Mouse (Mus musculus) limb, embryonic 10.5 days (tissue): Measurements from ENCODE around the gene Arpc1a. TPM values are rescaled to one million over a fixed set of nuclear protein-coding genes. Genes with fewer than 3 reads are reported as not detected.
"Not testable (repeated sequence)": the region's sequence is repeated elsewhere in the genome, so short reads cannot be mapped to it uniquely, and the experiment has no call there.

Experiments used
- DNase-seq: peaks from one replicate; pipeline ENCODE4 v3.0.0-alpha.2; 2017; ENCODE audit warnings: low spot score
- H3K27ac ChIP-seq: fragments of 300-500 bp; sonication (generic); 2 replicates; pipeline ENCODE4 v1.5.1; 2016; ENCODE audit warnings: mild to moderate bottlenecking
- H3K27me3 ChIP-seq: fragments of 300-500 bp; sonication (generic); 2 replicates; pipeline ENCODE4 v1.6.1; 2016; ENCODE audit warnings: low read depth, mild to moderate bottlenecking; ENCODE audit not compliant: poor library complexity, severe bottlenecking
- H3K36me3 ChIP-seq: fragments of 300-500 bp; sonication (generic); 2 replicates; pipeline ENCODE4 v1.6.1; 2016; ENCODE audit warnings: mild to moderate bottlenecking, moderate library complexity
- H3K4me1 ChIP-seq: fragments of 300-500 bp; sonication (generic); 2 replicates; pipeline ENCODE4 v1.6.1; 2016
- H3K4me3 ChIP-seq: fragments of 300-500 bp; sonication (generic); 2 replicates; pipeline ENCODE4 v1.5.1; 2016; ENCODE audit warnings: mild to moderate bottlenecking, moderate library complexity
- H3K9me3 ChIP-seq: fragments of 300-500 bp; sonication (generic); replicated peaks from 2 replicates; pipeline ENCODE4 v1.6.1; 2016; ENCODE audit warnings: mild to moderate bottlenecking
- WGBS: fragments of 180-500 bp; shearing (Covaris S2); methylation state at CpG from one replicate; pipeline ENCODE4 v1.1.7; 2016; 5-methylcytosine and 5-hydroxymethylcytosine counted together
- polyA plus RNA-seq: library from polyadenylated mRNA; unstranded; fragments of >200 nt; fragmentation: Nextera tagmentation; extraction: Ambion mirVana; gene quantifications from 2 replicates; pipeline ENCODE4 v1.2.1, GENCODE M21; 2016

Gene Arpc1a
- polyA plus RNA-seq, result 111 and 125 TPM in 2 replicates

GRCm38 (mm10) chr5:145083632-145084451, at the start of gene Arpc1a, which contains the start of gene Kpna7:
TSS of gene Arpc1a (plus strand) at chr5:145083830.
TSS of gene Kpna7 (minus strand) at chr5:145084030.
- Histone ChIP-seq H3K4me3 (peak within 1 kb of the TSS; percentile 85), H3K4me1 (peaks cover 12% of the 10 kb centered on the region), H3K9me3 (no peaks in the 10 kb centered on the region), H3K36me3 (peaks cover 30% of the 10 kb centered on the region), H3K27me3 (no peaks in the 10 kb centered on the region), H3K27ac (peak within 1 kb of the TSS; percentile 87)
- WGBS, result under 1% methylated on average over 54 of the region's 54 CpGs
- peak; percentile 98 for DNase-seq

- H3K27me3 ChIP-seq, result no peaks in the 10 kb centered on the region
- no peaks in the 10 kb centered on the region for H3K36me3 ChIP-seq
- H3K9me3 ChIP-seq, result no peaks in the 10 kb centered on the region
- H3K4me3 ChIP-seq, result no peak overlapping the region
- H3K4me1 ChIP-seq, result no peaks in the 10 kb centered on the region
- DNase-seq, result no peak
- 47% methylated on average over 4 of the region's 4 CpGs for WGBS
- H3K27ac ChIP-seq, result no peak overlapping the region
Measured at GRCm38 (mm10) chr5:145041628-145042027, 42.0 kb upstream of the Arpc1a start.

- not testable (repeated sequence) for DNase-seq, H3K9me3 ChIP-seq, H3K27me3 ChIP-seq, H3K36me3 ChIP-seq, H3K4me3 ChIP-seq, H3K4me1 ChIP-seq, H3K27ac ChIP-seq
- WGBS, result 73% methylated on average over 3 of the region's 3 CpGs
Measured at GRCm38 (mm10) chr5:145042690-145043089, 40.9 kb upstream of the Arpc1a start, which contains the start of gene 1700018F24Rik. TSS of gene 1700018F24Rik (plus strand) at chr5:145042990.

- not testable (repeated sequence) for DNase-seq, H3K27me3 ChIP-seq, H3K36me3 ChIP-seq, H3K4me3 ChIP-seq, H3K27ac ChIP-seq, H3K4me1 ChIP-seq, H3K9me3 ChIP-seq
- 71% methylated on average over 3 of the region's 3 CpGs for WGBS
Measured at GRCm38 (mm10) chr5:145054187-145054586, 29.4 kb upstream of the Arpc1a start.

- Histone ChIP-seq H3K36me3 (no peaks in the 10 kb centered on the region), H3K27me3 (no peaks in the 10 kb centered on the region), H3K27ac (no peak overlapping the region), H3K4me1 (no peaks in the 10 kb centered on the region), H3K9me3 (no peaks in the 10 kb centered on the region), H3K4me3 (no peak overlapping the region)
- DNase-seq, result no peak
- WGBS, result 87% methylated on average over 8 of the region's 8 CpGs
Measured at GRCm38 (mm10) chr5:145057907-145058306, 25.7 kb upstream of the Arpc1a start.

- 90% methylated on average over 7 of the region's 7 CpGs for WGBS
- Histone ChIP-seq H3K4me1 (no peaks in the 10 kb centered on the region), H3K27me3 (no peaks in the 10 kb centered on the region), H3K4me3 (no peak overlapping the region), H3K9me3 (no peaks in the 10 kb centered on the region), H3K36me3 (no peaks in the 10 kb centered on the region), H3K27ac (no peak overlapping the region)
- no peak for DNase-seq
Measured at GRCm38 (mm10) chr5:145058722-145059121, 24.9 kb upstream of the Arpc1a start.

GRCm38 (mm10) chr5:145059524-145059923, 24.1 kb upstream of the Arpc1a start:
- H3K4me3 ChIP-seq, result no peak overlapping the region
- H3K27ac ChIP-seq, result no peak overlapping the region
- 86% methylated on average over 2 of the region's 2 CpGs for WGBS
- H3K36me3 ChIP-seq, result no peaks in the 10 kb centered on the region
- no peak for DNase-seq
- no peaks in the 10 kb centered on the region for H3K4me1 ChIP-seq
- H3K27me3 ChIP-seq, result no peaks in the 10 kb centered on the region
- no peaks in the 10 kb centered on the region for H3K9me3 ChIP-seq

GRCm38 (mm10) chr5:145064765-145065340, 18.8 kb upstream of the Arpc1a start:
- Histone ChIP-seq H3K9me3 (no peaks in the 10 kb centered on the region), H3K27ac (no peak overlapping the region), H3K4me3 (no peak overlapping the region), H3K36me3 (no peaks in the 10 kb centered on the region), H3K4me1 (no peaks in the 10 kb centered on the region), H3K27me3 (no peaks in the 10 kb centered on the region)
- DNase-seq, result no peak
- 94% methylated on average over 1 of the region's 1 CpGs for WGBS

GRCm38 (mm10) chr5:145068863-145069262, 14.8 kb upstream of the Arpc1a start:
- 65% methylated on average over 3 of the region's 3 CpGs for WGBS
- DNase-seq, result no peak
- H3K4me3 ChIP-seq, result no peak overlapping the region
- no peaks in the 10 kb centered on the region for H3K9me3 ChIP-seq
- no peak overlapping the region for H3K27ac ChIP-seq
- no peaks in the 10 kb centered on the region for H3K36me3 ChIP-seq
- no peaks in the 10 kb centered on the region for H3K4me1 ChIP-seq
- no peaks in the 10 kb centered on the region for H3K27me3 ChIP-seq

- Histone ChIP-seq H3K27me3 (no peaks in the 10 kb centered on the region), H3K9me3 (no peaks in the 10 kb centered on the region), H3K36me3 (no peaks in the 10 kb centered on the region), H3K4me1 (no peaks in the 10 kb centered on the region), H3K4me3 (no peak overlapping the region), H3K27ac (no peak overlapping the region)
- under 1% methylated on average over 5 of the region's 5 CpGs for WGBS
- peak; percentile 78 for DNase-seq
Measured at GRCm38 (mm10) chr5:145069707-145070106, 13.9 kb upstream of the Arpc1a start.

GRCm38 (mm10) chr5:145071342-145071741, 12.3 kb upstream of the Arpc1a start:
- Histone ChIP-seq H3K4me1 (no peaks in the 10 kb centered on the region), H3K36me3 (no peaks in the 10 kb centered on the region), H3K4me3 (no peak overlapping the region), H3K27ac (no peak overlapping the region), H3K27me3 (no peaks in the 10 kb centered on the region), H3K9me3 (no peaks in the 10 kb centered on the region)
- no peak for DNase-seq
- WGBS, result 52% methylated on average over 6 of the region's 6 CpGs

- Histone ChIP-seq H3K27ac (no peak overlapping the region), H3K4me1 (no peaks in the 10 kb centered on the region), H3K27me3 (no peaks in the 10 kb centered on the region), H3K9me3 (no peaks in the 10 kb centered on the region), H3K36me3 (no peaks in the 10 kb centered on the region), H3K4me3 (no peak overlapping the region)
- no peak for DNase-seq
- WGBS, result 61% methylated on average over 3 of the region's 3 CpGs
Measured at GRCm38 (mm10) chr5:145075081-145075480, 8.5 kb upstream of the Arpc1a start.

GRCm38 (mm10) chr5:145081866-145082613, 1.6 kb upstream of the Arpc1a start:
- H3K27me3 ChIP-seq, result no peaks in the 10 kb centered on the region
- no peak for DNase-seq
- H3K36me3 ChIP-seq, result peaks cover 17% of the 10 kb centered on the region
- no peaks in the 10 kb centered on the region for H3K9me3 ChIP-seq
- 91% methylated on average over 10 of the region's 10 CpGs for WGBS
- no peak overlapping the region for H3K4me3 ChIP-seq
- H3K27ac ChIP-seq, result no peak overlapping the region
- peaks cover 12% of the 10 kb centered on the region for H3K4me1 ChIP-seq
